Mouse (Mus musculus) MEL (cell line): Measurements from ENCODE around the gene Cdca7l. TPM values are rescaled to one million over a fixed set of nuclear protein-coding genes. Genes with fewer than 3 reads are reported as not detected.

Experiments used
- DNase-seq: peaks from one replicate; pipeline ENCODE4 v3.0.0; 2011; ENCODE audit warnings: low read depth, low spot score
- H3K27ac ChIP-seq: 2 replicates; pipeline ENCODE4 v1.5.1; 2012; ENCODE audit warnings: low read depth, mild to moderate bottlenecking, control low read depth, low read length, moderate library complexity; ENCODE audit not compliant: control insufficient read depth
- H3K27me3 ChIP-seq, 2 experiments: fragments of 150-350 bp in 1 of 2; sonication (generic) in 1 of 2; 2 replicates each; pipeline ENCODE4 v1.6.1; 2012; ENCODE audit warnings: low read length in 2 of 2, mild to moderate bottlenecking in 2 of 2, improper control_type of control experiment in 1 of 2, moderate library complexity in 1 of 2; ENCODE audit not compliant: insufficient read depth in 2 of 2, control insufficient read depth in 1 of 2
- H3K36me3 ChIP-seq, 2 experiments: 2 replicates each; pipeline ENCODE4 v1.6.1; 2012 to 2014; ENCODE audit warnings: low read length in 2 of 2, improper control_type of control experiment in 1 of 2, inconsistent platforms in 1 of 2, mild to moderate bottlenecking in 1 of 2; ENCODE audit not compliant: insufficient read depth in 2 of 2, control insufficient read depth in 1 of 2
- H3K4me1 ChIP-seq, 2 experiments: fragments of 150-350 bp in 1 of 2; sonication (generic) in 1 of 2; 2 replicates each; pipeline ENCODE4 v1.6.1; 2012; ENCODE audit warnings: low read length in 2 of 2, improper control_type of control experiment in 1 of 2, mild to moderate bottlenecking in 1 of 2; ENCODE audit not compliant: insufficient read depth in 2 of 2, control insufficient read depth in 1 of 2
- H3K4me3 ChIP-seq, 2 experiments: fragments of 150-350 bp in 1 of 2; sonication (generic) in 1 of 2; 2 replicates each; pipeline ENCODE4 v1.5.1; 2012; ENCODE audit warnings: low read depth in 2 of 2, low read length in 2 of 2, mild to moderate bottlenecking in 2 of 2, moderate library complexity in 2 of 2, control low read depth in 1 of 2, improper control_type of control experiment in 1 of 2; ENCODE audit not compliant: control insufficient read depth in 1 of 2, insufficient read depth in 1 of 2
- H3K79me2 ChIP-seq: 2 replicates; pipeline ENCODE4 v1.6.1; 2012; ENCODE audit warnings: mild to moderate bottlenecking, low read length, moderate library complexity; ENCODE audit not compliant: control insufficient read depth, poor library complexity, insufficient read depth
- H3K9ac ChIP-seq: 2 replicates; pipeline ENCODE4 v1.6.1; 2012; ENCODE audit warnings: low read depth, mild to moderate bottlenecking, control low read depth, low read length, moderate library complexity; ENCODE audit not compliant: control insufficient read depth, poor library complexity, severe bottlenecking
- H3K9me3 ChIP-seq: fragments of 150-350 bp; sonication (generic); replicated peaks from 2 replicates; pipeline ENCODE4 v1.6.1; 2012; ENCODE audit warnings: mild to moderate bottlenecking, low read length, improper control_type of control experiment, moderate library complexity; ENCODE audit not compliant: insufficient read depth
- CTCF ChIP-seq, 3 experiments: IDR thresholded peaks in 2 of 3; conservative IDR thresholded peaks in 1 of 3; 2 replicates each; pipeline ENCODE4 v1.5.1; 2011 to 2012; ENCODE audit warnings: low read length in 3 of 3, low read depth in 2 of 3, mild to moderate bottlenecking in 2 of 3, improper control_type of control experiment in 1 of 3, inconsistent platforms in 1 of 3, mixed read lengths in 1 of 3, moderate library complexity in 1 of 3; ENCODE audit not compliant: control insufficient read depth in 1 of 3, insufficient read depth in 1 of 3, poor library complexity in 1 of 3, severe bottlenecking in 1 of 3
- E2F4 ChIP-seq: IDR thresholded peaks from 2 replicates; pipeline ENCODE4 v1.6.1; 2011; ENCODE audit warnings: low read depth, low read length, improper control_type of control experiment, borderline replicate concordance
- EP300 ChIP-seq, 2 experiments: IDR thresholded peaks; 2 replicates each; pipeline ENCODE4 v1.6.1; 2011; ENCODE audit warnings: improper control_type of control experiment in 2 of 2, low read length in 2 of 2, low read depth in 1 of 2, mild to moderate bottlenecking in 1 of 2
- GATA1 ChIP-seq: IDR thresholded peaks from 2 replicates; pipeline ENCODE4 v1.6.1; 2011; ENCODE audit warnings: low read depth, low read length, improper control_type of control experiment
- KAT2A ChIP-seq: conservative IDR thresholded peaks from 2 replicates; pipeline ENCODE4 v1.6.1; 2012; ENCODE audit warnings: low read depth, low read length, improper control_type of control experiment, inconsistent platforms
- MEF2A ChIP-seq: IDR thresholded peaks from 2 replicates; pipeline ENCODE4 v1.6.1; 2014; ENCODE audit warnings: low read depth, mild to moderate bottlenecking, inconsistent platforms, low read length, improper control_type of control experiment; ENCODE audit not compliant: poor library complexity, insufficient replicate concordance, severe bottlenecking; ENCODE audit errors: extremely low read depth
- MXI1 ChIP-seq: IDR thresholded peaks from 2 replicates; pipeline ENCODE4 v1.6.1; 2011; ENCODE audit warnings: mild to moderate bottlenecking, low read depth, low read length, improper control_type of control experiment
- NELFE ChIP-seq: IDR thresholded peaks from 2 replicates; pipeline ENCODE4 v1.6.1; 2011; ENCODE audit warnings: low read depth, low read length, improper control_type of control experiment
- NRF1 ChIP-seq: IDR thresholded peaks from 2 replicates; pipeline ENCODE4 v1.6.1; 2014; ENCODE audit warnings: low read depth, mild to moderate bottlenecking, inconsistent platforms, low read length, improper control_type of control experiment, moderate library complexity; ENCODE audit not compliant: poor library complexity, insufficient read depth, severe bottlenecking
- POLR2AphosphoS5 ChIP-seq: IDR thresholded peaks from 2 replicates; pipeline ENCODE4 v1.6.1; 2012; ENCODE audit warnings: low read depth, borderline replicate concordance, mild to moderate bottlenecking, inconsistent platforms, low read length, moderate library complexity, mixed read lengths
- RCOR1 ChIP-seq: IDR thresholded peaks from 2 replicates; pipeline ENCODE4 v1.6.1; 2012; ENCODE audit warnings: low read depth, mild to moderate bottlenecking, inconsistent platforms, low read length, improper control_type of control experiment
- SIN3A ChIP-seq: IDR thresholded peaks from 2 replicates; pipeline ENCODE4 v1.6.1; 2012; ENCODE audit warnings: low read length, improper control_type of control experiment, inconsistent platforms
- TBP ChIP-seq: IDR thresholded peaks from 2 replicates; pipeline ENCODE4 v1.8.0; 2011; ENCODE audit warnings: low read depth, low read length, improper control_type of control experiment
- TCF12 ChIP-seq: IDR thresholded peaks from 2 replicates; pipeline ENCODE4 v1.6.1; 2014; ENCODE audit warnings: low read depth, mild to moderate bottlenecking, inconsistent platforms, low read length, improper control_type of control experiment, moderate library complexity
- USF2 ChIP-seq, 2 experiments: IDR thresholded peaks; 2 replicates each; pipeline ENCODE4 v1.6.1; 2011 to 2012; ENCODE audit warnings: improper control_type of control experiment in 2 of 2, low read length in 2 of 2, borderline replicate concordance in 1 of 2, inconsistent platforms in 1 of 2, low read depth in 1 of 2, mild to moderate bottlenecking in 1 of 2; ENCODE audit not compliant: insufficient read depth in 1 of 2
- ZMIZ1 ChIP-seq: IDR thresholded peaks from 2 replicates; pipeline ENCODE4 v1.6.1; 2012; ENCODE audit warnings: low read depth, mild to moderate bottlenecking, inconsistent platforms, low read length, improper control_type of control experiment, moderate library complexity
- ZNF384 ChIP-seq: IDR thresholded peaks from 2 replicates; pipeline ENCODE4 v1.6.1; 2012; ENCODE audit warnings: low read depth, mild to moderate bottlenecking, inconsistent platforms, low read length, improper control_type of control experiment
- polyA plus RNA-seq, 2 experiments: library from polyadenylated mRNA; stranded (reverse) in 1 of 2; unstranded in 1 of 2; fragments of >175 nt in 1 of 2; fragments of >200 nt in 1 of 2; gene quantifications; 2 replicates each; pipeline versions ENCODE4 v1.2.1 to v1.2.4; 2012; ENCODE audit warnings: low replicate concordance in 2 of 2, low read depth in 1 of 2; ENCODE audit not compliant: insufficient read length in 2 of 2, insufficient read depth in 1 of 2, missing spikeins in 1 of 2
- total RNA-seq: library from RNA; depleted of rRNA; stranded (reverse); fragments of 300-350 nt; gene quantifications from 2 replicates; pipeline ENCODE4 v1.2.3, GENCODE M21; 2012

Gene Cdca7l
- total and polyA plus RNA-seq, 3 experiments: 93.3 to 1,920 (median 99.6) TPM

GRCm38 (mm10) chr12:117828350-117828749 lies 24.3 kb downstream of the Cdca7l start:
- TF ChIP-seq TCF12 (no peak), CTCF (IDR thresholded peaks at IDR 0.05 in 2 of 3, conservative IDR thresholded peaks at IDR 0.05 in 1 of 3; ENCODE audit: control insufficient read depth in 1 of 3, insufficient read depth in 1 of 3, low read depth in 2 of 3, low read length in 3 of 3, poor library complexity in 1 of 3, severe bottlenecking in 1 of 3) (no peak), MEF2A (no peak), TBP (no peak), EP300 (IDR thresholded peaks at IDR 0.05; ENCODE audit: low read depth in 1 of 2, low read length in 2 of 2) (no peak), USF2 (IDR thresholded peaks at IDR 0.05; ENCODE audit: borderline replicate concordance in 1 of 2, insufficient read depth in 1 of 2, low read depth in 1 of 2, low read length in 2 of 2) (no peak), MXI1 (no peak), E2F4 (no peak), ZMIZ1 (no peak), SIN3A (no peak), NRF1 (no peak), RCOR1 (no peak), KAT2A (no peak), GATA1 (no peak), NELFE (no peak), POLR2AphosphoS5 (no peak)
- H3K27me3 ChIP-seq: peaks cover 0 to 3% of the 10 kb centered on the region in 2 experiments; a peak in 3 of 4 replicates
- H3K9ac ChIP-seq: no peak overlapping the region
- no peaks in the 10 kb centered on the region for H3K36me3 ChIP-seq
- no peak for DNase-seq
- no peak overlapping the region for H3K27ac ChIP-seq
- no peaks in the 10 kb centered on the region for H3K9me3 ChIP-seq
- no peaks in the 10 kb centered on the region for H3K4me1 ChIP-seq
- H3K79me2 ChIP-seq: no peaks in the 10 kb centered on the region
- no peak overlapping the region for H3K4me3 ChIP-seq

GRCm38 (mm10) chr12:117831351-117831961 lies 27.4 kb downstream of the Cdca7l start:
- Histone ChIP-seq H3K4me1 (no peaks in the 10 kb centered on the region), H3K9me3 (no peaks in the 10 kb centered on the region), H3K27ac (no peak overlapping the region), H3K9ac (no peak overlapping the region), H3K79me2 (no peaks in the 10 kb centered on the region), H3K4me3 (no peak overlapping the region), H3K27me3 (peaks cover 0 to 3% of the 10 kb centered on the region in 2 experiments; a peak in 3 of 4 replicates), H3K36me3 (no peaks in the 10 kb centered on the region)
- DNase-seq: no peak
- TF ChIP-seq ZMIZ1 (no peak), EP300 (IDR thresholded peaks at IDR 0.05; ENCODE audit: low read depth in 1 of 2, low read length in 2 of 2) (no peak), ZNF384 (no peak)
